Mouse (Mus musculus): ENCODE measurements around the gene Clic1. TPM values are rescaled to one million over a fixed set of nuclear protein-coding genes. Genes with fewer than 3 reads are reported as not detected.
"Not testable (repeated sequence)": the region's sequence is repeated elsewhere in the genome, so short reads cannot be mapped to it uniquely, and the experiment has no call there.

The Clic1 gene
- polyA plus RNA-seq, 1 experiment from 2014 or later = 89.7 TPM

- not testable (repeated sequence) for H3K4me3 ChIP-seq (ENCODE audit: low read depth, low read length)
- peaks cover 24% of the 10 kb centered on the region for H3K36me3 ChIP-seq (ENCODE audit: control insufficient read depth, insufficient read depth, low read length)
These were observed 43.9 kb upstream of the Clic1 start for GRCm38 (mm10) chr17:35005902-35006301.

DNA sequence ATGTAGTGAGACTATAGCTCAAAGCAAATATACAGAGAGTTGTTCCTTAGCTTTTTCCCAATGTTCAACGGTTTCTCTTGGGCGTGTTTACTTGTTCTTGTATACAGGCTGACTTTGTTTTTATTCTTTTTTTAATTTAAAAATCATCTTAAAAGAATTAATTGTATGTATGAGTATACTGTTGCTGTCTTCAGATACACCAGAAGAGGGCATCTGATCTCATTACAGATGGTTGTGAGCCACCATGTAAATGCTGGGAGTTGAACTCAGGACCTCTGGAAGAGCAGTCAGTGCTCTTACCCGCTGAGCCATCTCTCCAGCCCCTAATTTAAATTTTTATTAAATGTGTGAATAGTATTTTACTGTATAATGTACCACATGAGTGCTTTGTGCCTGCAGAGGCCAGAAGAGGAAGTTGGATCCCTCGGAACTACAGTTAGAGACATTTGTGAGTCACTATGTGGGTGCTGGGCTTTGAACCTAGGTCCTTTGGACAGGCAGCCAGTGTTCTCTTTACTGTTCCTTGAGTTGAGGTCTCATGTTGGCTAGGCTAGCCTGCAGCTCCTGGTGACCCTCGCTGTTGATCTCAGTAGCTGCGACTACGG, 42.3 kb upstream of the Clic1 start:
- ATAC-seq (ENCODE audit: insufficient read depth, low FRiP score, low TSS enrichment) (no peak), DNase-seq (ENCODE audit: low spot score) (no peak)
- Histone ChIP-seq H3K9me3 (ENCODE audit: control insufficient read depth, low read length) (no peaks in the 10 kb centered on the region), H3K27me3 (ENCODE audit: control insufficient read depth, insufficient read depth, low read length) (no peaks in the 10 kb centered on the region), H3K27ac (ENCODE audit: low read depth, low read length) (no peak overlapping the region), H3K4me1 (ENCODE audit: control insufficient read depth, insufficient read depth, low read length) (peaks cover 8% of the 10 kb centered on the region), H3K9ac (ENCODE audit: low read length) (no peak overlapping the region), H3K4me3 (ENCODE audit: low read depth, low read length) (no peak overlapping the region), H3K36me3 (ENCODE audit: control insufficient read depth, insufficient read depth, low read length) (peaks cover 36% of the 10 kb centered on the region), H3K4me2 (ENCODE audit: low read depth) (no peak overlapping the region)
- 93% methylated on average over 7 of the region's 7 CpGs for WGBS

More at GRCm38 (mm10) chr17:35005902-35006301, 43.9 kb upstream of the Clic1 start:
- H3K4me2 ChIP-seq (ENCODE audit: low read depth); H3K27me3 ChIP-seq (ENCODE audit: control insufficient read depth, insufficient read depth, low read length); ATAC-seq (ENCODE audit: insufficient read depth, low FRiP score, low TSS enrichment); H3K27ac ChIP-seq (ENCODE audit: low read depth, low read length); H3K9me3 ChIP-seq (ENCODE audit: control insufficient read depth, low read length); DNase-seq (ENCODE audit: low spot score); H3K9ac ChIP-seq (ENCODE audit: low read length): not testable (repeated sequence)
- H3K4me1 ChIP-seq (ENCODE audit: control insufficient read depth, insufficient read depth, low read length) = peaks cover 11% of the 10 kb centered on the region
- 98% methylated on average over 4 of the region's 5 CpGs for WGBS

- Histone ChIP-seq H3K4me1 (ENCODE audit: control insufficient read depth, insufficient read depth, low read length) (no peaks in the 10 kb centered on the region), H3K36me3 (ENCODE audit: control insufficient read depth, insufficient read depth, low read length) (peaks cover 49% of the 10 kb centered on the region), H3K4me3 (ENCODE audit: low read depth, low read length) (no peak overlapping the region), H3K9ac (ENCODE audit: low read length) (no peak overlapping the region), H3K4me2 (ENCODE audit: low read depth) (no peak overlapping the region), H3K27ac (ENCODE audit: low read depth, low read length) (no peak overlapping the region), H3K27me3 (ENCODE audit: control insufficient read depth, insufficient read depth, low read length) (no peaks in the 10 kb centered on the region), H3K9me3 (ENCODE audit: control insufficient read depth, low read length) (no peaks in the 10 kb centered on the region)
- WGBS = 86% methylated on average over 7 of the region's 7 CpGs
- no peak for ATAC-seq (ENCODE audit: insufficient read depth, low FRiP score, low TSS enrichment)
- no peak for DNase-seq (ENCODE audit: low spot score)
These were observed 40.2 kb upstream of the Clic1 start for GRCm38 (mm10) chr17:35009586-35009985.

- H3K9me3 ChIP-seq (ENCODE audit: control insufficient read depth, low read length) = no peaks in the 10 kb centered on the region
- H3K4me1 ChIP-seq (ENCODE audit: control insufficient read depth, insufficient read depth, low read length) = no peaks in the 10 kb centered on the region
- peaks cover 48% of the 10 kb centered on the region for H3K36me3 ChIP-seq (ENCODE audit: control insufficient read depth, insufficient read depth, low read length)
- no peak overlapping the region for H3K27ac ChIP-seq (ENCODE audit: low read depth, low read length)
- H3K9ac ChIP-seq (ENCODE audit: low read length) = no peak overlapping the region
- DNase-seq (ENCODE audit: low spot score) (no peak), ATAC-seq (ENCODE audit: insufficient read depth, low FRiP score, low TSS enrichment) (no peak)
- WGBS = 94% methylated on average over 8 of the region's 8 CpGs
- H3K4me2 ChIP-seq (ENCODE audit: low read depth) = no peak overlapping the region
- H3K4me3 ChIP-seq (ENCODE audit: low read depth, low read length) = no peak overlapping the region
- no peaks in the 10 kb centered on the region for H3K27me3 ChIP-seq (ENCODE audit: control insufficient read depth, insufficient read depth, low read length)
These were observed 38.3 kb upstream of the Clic1 start for GRCm38 (mm10) chr17:35011440-35011839.

- Histone ChIP-seq H3K27me3 (ENCODE audit: control insufficient read depth, insufficient read depth, low read length) (no peaks in the 10 kb centered on the region), H3K36me3 (ENCODE audit: control insufficient read depth, insufficient read depth, low read length) (peaks cover 45% of the 10 kb centered on the region), H3K4me3 (ENCODE audit: low read depth, low read length) (no peak overlapping the region), H3K9me3 (ENCODE audit: control insufficient read depth, low read length) (no peaks in the 10 kb centered on the region), H3K9ac (ENCODE audit: low read length) (no peak overlapping the region), H3K4me2 (ENCODE audit: low read depth) (no peak overlapping the region), H3K4me1 (ENCODE audit: control insufficient read depth, insufficient read depth, low read length) (no peaks in the 10 kb centered on the region), H3K27ac (ENCODE audit: low read depth, low read length) (no peak overlapping the region)
- DNase-seq (ENCODE audit: low spot score) (no peak), ATAC-seq (ENCODE audit: insufficient read depth, low FRiP score, low TSS enrichment) (no peak)
- WGBS = 81% methylated on average over 13 of the region's 13 CpGs
These were observed 37.3 kb upstream of the Clic1 start for GRCm38 (mm10) chr17:35012430-35012829.

GRCm38 (mm10) chr17:35013221-35013620, 36.5 kb upstream of the Clic1 start:
- Histone ChIP-seq H3K9ac (ENCODE audit: low read length) (no peak overlapping the region), H3K9me3 (ENCODE audit: control insufficient read depth, low read length) (no peaks in the 10 kb centered on the region), H3K4me2 (ENCODE audit: low read depth) (no peak overlapping the region), H3K4me1 (ENCODE audit: control insufficient read depth, insufficient read depth, low read length) (no peaks in the 10 kb centered on the region), H3K4me3 (ENCODE audit: low read depth, low read length) (no peak overlapping the region), H3K27ac (ENCODE audit: low read depth, low read length) (no peak overlapping the region), H3K36me3 (ENCODE audit: control insufficient read depth, insufficient read depth, low read length) (peaks cover 41% of the 10 kb centered on the region), H3K27me3 (ENCODE audit: control insufficient read depth, insufficient read depth, low read length) (no peaks in the 10 kb centered on the region)
- DNase-seq (ENCODE audit: low spot score) (no peak), ATAC-seq (ENCODE audit: insufficient read depth, low FRiP score, low TSS enrichment) (no peak)
- WGBS = 89% methylated on average over 6 of the region's 6 CpGs

DNA sequence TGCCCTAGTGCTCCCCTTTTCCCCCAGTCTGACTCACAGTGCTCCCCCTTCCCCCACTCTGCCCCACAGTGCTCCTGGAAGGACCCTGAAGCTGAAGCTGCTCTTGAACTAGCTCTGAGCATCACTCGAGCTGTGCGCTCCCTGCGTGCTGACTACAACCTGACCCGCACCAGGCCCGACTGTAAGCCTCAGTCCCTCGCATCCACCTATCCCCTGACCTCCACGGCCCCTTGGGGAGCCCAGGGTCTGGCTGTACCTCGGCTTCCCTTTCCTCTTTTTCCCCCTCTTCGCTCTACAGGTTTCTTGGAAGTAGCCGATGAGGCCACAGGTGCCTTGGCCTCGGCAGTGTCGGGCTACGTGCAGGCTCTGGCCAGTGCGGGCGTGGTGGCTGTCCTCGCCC, 34.5 kb upstream of the Clic1 start:
- peaks cover 38% of the 10 kb centered on the region for H3K36me3 ChIP-seq (ENCODE audit: control insufficient read depth, insufficient read depth, low read length)
- H3K27me3 ChIP-seq (ENCODE audit: control insufficient read depth, insufficient read depth, low read length) = no peaks in the 10 kb centered on the region
- DNase-seq (ENCODE audit: low spot score) (no peak), ATAC-seq (ENCODE audit: insufficient read depth, low FRiP score, low TSS enrichment) (no peak)
- no peaks in the 10 kb centered on the region for H3K4me1 ChIP-seq (ENCODE audit: control insufficient read depth, insufficient read depth, low read length)
- no peak overlapping the region for H3K4me2 ChIP-seq (ENCODE audit: low read depth)
- H3K27ac ChIP-seq (ENCODE audit: low read depth, low read length) = no peak overlapping the region
- H3K9me3 ChIP-seq (ENCODE audit: control insufficient read depth, low read length) = no peaks in the 10 kb centered on the region
- H3K4me3 ChIP-seq (ENCODE audit: low read depth, low read length) = no peak overlapping the region
- WGBS = 92% methylated on average over 16 of the region's 16 CpGs
- no peak overlapping the region for H3K9ac ChIP-seq (ENCODE audit: low read length)

GRCm38 (mm10) chr17:35016376-35016775, 33.4 kb upstream of the Clic1 start, which contains the start of gene Vwa7:
Gene Vwa7 (plus strand): TSS chr17:35016579.
- no peaks in the 10 kb centered on the region for H3K9me3 ChIP-seq (ENCODE audit: control insufficient read depth, low read length)
- no peak within 1 kb of the TSS for H3K4me3 ChIP-seq (ENCODE audit: low read depth, low read length)
- ATAC-seq (ENCODE audit: insufficient read depth, low FRiP score, low TSS enrichment) = no peak
- no peak within 1 kb of the TSS for H3K27ac ChIP-seq (ENCODE audit: low read depth, low read length)
- no peak within 1 kb of the TSS for H3K4me2 ChIP-seq (ENCODE audit: low read depth)
- H3K4me1 ChIP-seq (ENCODE audit: control insufficient read depth, insufficient read depth, low read length) = no peaks in the 10 kb centered on the region
- 84% methylated on average over 12 of the region's 12 CpGs for WGBS
- no peak within 1 kb of the TSS for H3K9ac ChIP-seq (ENCODE audit: low read length)
- H3K36me3 ChIP-seq (ENCODE audit: control insufficient read depth, insufficient read depth, low read length) = peaks cover 31% of the 10 kb centered on the region
- H3K27me3 ChIP-seq (ENCODE audit: control insufficient read depth, insufficient read depth, low read length) = no peaks in the 10 kb centered on the region
- no peak for DNase-seq (ENCODE audit: low spot score)

Measured in neural tube, embryonic 11.5 days (tissue).